Mouse (Mus musculus) lung, postnatal 14 days (tissue): ENCODE data around the gene Il15ra.

ENCODE experiments used
- DNase-seq: peaks from one replicate; pipeline ENCODE4 v3.0.0; 2021

The Il15ra gene

GRCm38 (mm10) chr2:11705201-11706025 lies at the start of gene Il15ra:
Gene Il15ra, plus strand, starts transcription at chr2:11705290.
- DNase-seq: peak; percentile 74

- no peak for DNase-seq
Measured at GRCm38 (mm10) chr2:11657581-11657980, 47.5 kb upstream of the Il15ra start.

GRCm38 (mm10) chr2:11659263-11659662 lies 45.8 kb upstream of the Il15ra start:
- DNase-seq: no peak

- no peak for DNase-seq
Measured at GRCm38 (mm10) chr2:11662143-11662906, 42.8 kb upstream of the Il15ra start.

GRCm38 (mm10) chr2:11662907-11663230 lies 42.2 kb upstream of the Il15ra start:
- no peak for DNase-seq

GRCm38 (mm10) chr2:11663961-11664360 lies 41.1 kb upstream of the Il15ra start:
- peak; percentile 84 for DNase-seq

- DNase-seq: peak; percentile 42
Measured at GRCm38 (mm10) chr2:11664367-11664766, 40.7 kb upstream of the Il15ra start.

GRCm38 (mm10) chr2:11664806-11665205 lies 40.3 kb upstream of the Il15ra start:
- DNase-seq: no peak

GRCm38 (mm10) chr2:11665326-11665725 lies 39.8 kb upstream of the Il15ra start:
- no peak for DNase-seq

- no peak for DNase-seq
Measured at GRCm38 (mm10) chr2:11672144-11672543, 32.9 kb upstream of the Il15ra start.

GRCm38 (mm10) chr2:11679626-11680025 lies 25.5 kb upstream of the Il15ra start:
- no peak for DNase-seq

- no peak for DNase-seq
Measured at GRCm38 (mm10) chr2:11682712-11683111, 22.4 kb upstream of the Il15ra start.

- DNase-seq: no peak
Measured at GRCm38 (mm10) chr2:11686512-11686911, 18.6 kb upstream of the Il15ra start.

GRCm38 (mm10) chr2:11687436-11687835 lies 17.7 kb upstream of the Il15ra start:
- peak; percentile 20 for DNase-seq

GRCm38 (mm10) chr2:11690201-11690890 lies 14.7 kb upstream of the Il15ra start:
- DNase-seq: no peak

GRCm38 (mm10) chr2:11693352-11693751 lies 11.7 kb upstream of the Il15ra start:
- no peak for DNase-seq

GRCm38 (mm10) chr2:11694104-11694503 lies 11.0 kb upstream of the Il15ra start:
- DNase-seq: no peak

GRCm38 (mm10) chr2:11695867-11696266 lies 9.2 kb upstream of the Il15ra start:
- no peak for DNase-seq

- DNase-seq: no peak
Measured at GRCm38 (mm10) chr2:11698994-11699393, 6.1 kb upstream of the Il15ra start.

- DNase-seq: no peak
Measured at GRCm38 (mm10) chr2:11699905-11700304, 5.2 kb upstream of the Il15ra start.

- DNase-seq: peak; percentile 1
Measured at GRCm38 (mm10) chr2:11706030-11706745, 1.1 kb downstream of the Il15ra start.

GRCm38 (mm10) chr2:11706746-11707065 lies 1.6 kb downstream of the Il15ra start:
- no peak for DNase-seq

GRCm38 (mm10) chr2:11708538-11708937 lies 3.4 kb downstream of the Il15ra start:
- DNase-seq: no peak
